Mouse (Mus musculus) left cerebral cortex, postnatal 4 days (tissue): ENCODE measurements around the gene Alyref. TPM values are rescaled to one million over a fixed set of nuclear protein-coding genes. Genes with fewer than 3 reads are reported as not detected.
"Not testable (repeated sequence)": the region's sequence is repeated elsewhere in the genome, so short reads cannot be mapped to it uniquely, and the experiment has no call there.

Experiments used
- DNase-seq: peaks from one replicate; pipeline ENCODE4 v3.0.0-alpha.2; 2022
- intact Hi-C: fragments of 180-260 bp; cut with DNase I; formaldehyde crosslinking; loops from one replicate; pipeline ENCODE4 v1.15.1; 2025
- total RNA-seq, 2 experiments: library from RNA; stranded (reverse); gene quantifications; 2 replicates each; pipeline ENCODE4 v1.2.3; 2021

Alyref gene
- total RNA-seq, 2 experiments from 2014 or later, result 111 to 113 TPM

- intact Hi-C loops, result no loop called here
- DNase-seq, result no peak
Measured at GRCm38 (mm10) chr11:120577211-120578023, 20.7 kb downstream of the Alyref start.

- intact Hi-C loops, result no loop called here
Measured at GRCm38 (mm10) chr11:120576365-120576981, 21.7 kb downstream of the Alyref start.

GRCm38 (mm10) chr11:120575940-120576339, 22.2 kb downstream of the Alyref start:
- DNase-seq, result no peak
- intact Hi-C loops, result no loop called here

More at GRCm38 (mm10) chr11:120576365-120576981, 21.7 kb downstream of the Alyref start:
- no peak for DNase-seq

GRCm38 (mm10) chr11:120575046-120575445, 23.1 kb downstream of the Alyref start:
- no peak for DNase-seq
- intact Hi-C loops, result no loop called here

GRCm38 (mm10) chr11:120574278-120574600, 23.9 kb downstream of the Alyref start:
- no peak for DNase-seq
- intact Hi-C loops, result no loop called here

- no peak for DNase-seq
- intact Hi-C loops, result no loop called here
Measured at GRCm38 (mm10) chr11:120573585-120574277, 24.4 kb downstream of the Alyref start.

GRCm38 (mm10) chr11:120572752-120573584, 25.2 kb downstream of the Alyref start, which contains the start of gene P4hb:
TSS of gene P4hb (minus strand) at chr11:120573253.
- intact Hi-C loops, result no loop called here
- DNase-seq, result peak; percentile 100

- no peak for DNase-seq
- intact Hi-C loops, result no loop called here
Measured at GRCm38 (mm10) chr11:120572417-120572751, 25.8 kb downstream of the Alyref start.

- DNase-seq, result no peak
- intact Hi-C loops, result no loop called here
Measured at GRCm38 (mm10) chr11:120571754-120572416, 26.3 kb downstream of the Alyref start.

- intact Hi-C loops, result no loop called here
- no peak for DNase-seq
Measured at GRCm38 (mm10) chr11:120571122-120571521, 27.0 kb downstream of the Alyref start.

- DNase-seq, result no peak
- intact Hi-C loops, result loop anchor here (5.0 kb wide), 1 partner anchor 51 kb away; no protein-coding TSS in a partner anchor
Measured at GRCm38 (mm10) chr11:120568324-120568723, 29.8 kb downstream of the Alyref start.

GRCm38 (mm10) chr11:120565114-120565513, 33.1 kb downstream of the Alyref start:
- no peak for DNase-seq
- intact Hi-C loops, result loop anchor here (5.0 kb wide), 1 partner anchor 48 kb away; no protein-coding TSS in a partner anchor

- intact Hi-C loops, result no loop called here
Measured at GRCm38 (mm10) chr11:120562949-120563348, 35.2 kb downstream of the Alyref start.

GRCm38 (mm10) chr11:120560952-120561728, 37.0 kb downstream of the Alyref start:
- DNase-seq, result no peak
- intact Hi-C loops, result no loop called here

More at GRCm38 (mm10) chr11:120562949-120563348, 35.2 kb downstream of the Alyref start:
- DNase-seq, result no peak

GRCm38 (mm10) chr11:120558843-120559242, 39.3 kb downstream of the Alyref start:
- DNase-seq, intact Hi-C loops: not testable (repeated sequence)

- intact Hi-C loops, result no loop called here
- no peak for DNase-seq
Measured at GRCm38 (mm10) chr11:120555260-120555659, 42.9 kb downstream of the Alyref start.

GRCm38 (mm10) chr11:120554834-120555233, 43.3 kb downstream of the Alyref start:
- intact Hi-C loops, result no loop called here
- no peak for DNase-seq

- intact Hi-C loops, result no loop called here
- no peak for DNase-seq
Measured at GRCm38 (mm10) chr11:120552736-120553135, 45.4 kb downstream of the Alyref start.

- DNase-seq, result no peak
- intact Hi-C loops, result no loop called here
Measured at GRCm38 (mm10) chr11:120550810-120551440, 47.2 kb downstream of the Alyref start, which contains the start of gene Ppp1r27. TSS of gene Ppp1r27 (minus strand) at chr11:120551132.
